Mouse (Mus musculus) CH12.LX (cell line): ENCODE measurements around the gene Dnajb1. TPM values are rescaled to one million over a fixed set of nuclear protein-coding genes. Genes with fewer than 3 reads are reported as not detected.
A peak's percentile ranks its signal among the peaks of the same experiment; 100 is the strongest.

Source experiments
- DNase-seq: peaks from one replicate; pipeline ENCODE4 v3.0.0-alpha.2; 2013; ENCODE audit errors: extremely low read depth
- H3K27ac ChIP-seq: 2 replicates; pipeline ENCODE4 v1.5.1; 2012; ENCODE audit warnings: low read depth, mild to moderate bottlenecking, control low read depth, moderate library complexity; ENCODE audit not compliant: insufficient read depth
- H3K27me3 ChIP-seq: replicated peaks from 2 replicates; pipeline ENCODE3; 2012; ENCODE audit warnings: inconsistent platforms
- H3K36me3 ChIP-seq, 2 experiments: replicated peaks in 1 of 2; 2 replicates each; pipeline versions ENCODE3 to v1.6.1; 2012; ENCODE audit warnings: inconsistent platforms in 1 of 2, low read length in 1 of 2, mild to moderate bottlenecking in 1 of 2, mixed read lengths in 1 of 2, moderate library complexity in 1 of 2; ENCODE audit not compliant: control insufficient read depth in 1 of 2, insufficient read depth in 1 of 2
- H3K4me1 ChIP-seq, 2 experiments: 2 replicates each; pipeline ENCODE4 v1.6.1; 2012; ENCODE audit warnings: inconsistent platforms in 1 of 2, moderate library complexity in 1 of 2; ENCODE audit not compliant: insufficient read depth in 2 of 2, control insufficient read depth in 1 of 2
- H3K4me2 ChIP-seq: 2 replicates; pipeline ENCODE4 v1.6.1; 2012; ENCODE audit warnings: low read depth, mild to moderate bottlenecking, control low read depth; ENCODE audit not compliant: poor library complexity, insufficient read depth, severe bottlenecking
- H3K4me3 ChIP-seq, 3 experiments: fragments of 150-350 bp in 1 of 3; sonication (generic) in 1 of 3; replicated peaks in 1 of 3; 2 replicates each; pipeline versions ENCODE3 to v1.5.1; 2011 to 2012; ENCODE audit warnings: low read depth in 2 of 3, low read length in 2 of 3, mild to moderate bottlenecking in 2 of 3, moderate library complexity in 2 of 3, control low read depth in 1 of 3, improper control_type of control experiment in 1 of 3, inconsistent platforms in 1 of 3, mixed read lengths in 1 of 3; ENCODE audit not compliant: poor library complexity in 1 of 3
- H3K79me2 ChIP-seq: replicated peaks from 2 replicates; pipeline ENCODE4 v1.6.1; 2012; ENCODE audit warnings: mild to moderate bottlenecking, moderate library complexity; ENCODE audit not compliant: control insufficient read depth, poor library complexity, insufficient read depth, severe bottlenecking; ENCODE audit errors: extremely low read depth
- H3K9ac ChIP-seq: 2 replicates; pipeline ENCODE4 v1.6.1; 2012; ENCODE audit warnings: low read depth, mild to moderate bottlenecking, control low read depth, moderate library complexity; ENCODE audit not compliant: insufficient read depth
- H3K9me3 ChIP-seq: replicated peaks from 2 replicates; pipeline ENCODE3; 2012; ENCODE audit warnings: low read length, inconsistent platforms, mixed read lengths
- BHLHE40 ChIP-seq: IDR thresholded peaks from 2 replicates; pipeline ENCODE4 v1.6.1; 2011; ENCODE audit warnings: mild to moderate bottlenecking, low read depth, low read length, improper control_type of control experiment
- CHD1 ChIP-seq: IDR thresholded peaks from 2 replicates; pipeline ENCODE4 v1.6.1; 2012; ENCODE audit warnings: low read depth, low read length, improper control_type of control experiment, inconsistent platforms
- CHD2 ChIP-seq: IDR thresholded peaks from 2 replicates; pipeline ENCODE4 v1.6.1; 2011; ENCODE audit warnings: low read length, improper control_type of control experiment
- CTCF ChIP-seq, 2 experiments: IDR thresholded peaks in 1 of 2; conservative IDR thresholded peaks in 1 of 2; 2 replicates each; pipeline ENCODE4 v1.5.1; 2011 to 2012; ENCODE audit warnings: low read depth in 2 of 2, low read length in 2 of 2, improper control_type of control experiment in 1 of 2, inconsistent platforms in 1 of 2, mild to moderate bottlenecking in 1 of 2, moderate library complexity in 1 of 2
- E2F4 ChIP-seq: IDR thresholded peaks from 2 replicates; pipeline ENCODE4 v1.6.1; 2011; ENCODE audit warnings: low read depth, low read length, improper control_type of control experiment; ENCODE audit not compliant: insufficient replicate concordance
- EP300 ChIP-seq: IDR thresholded peaks from 2 replicates; pipeline ENCODE4 v1.6.1; 2011; ENCODE audit warnings: low read length, improper control_type of control experiment
- ETS1 ChIP-seq: conservative IDR thresholded peaks from 2 replicates; pipeline ENCODE4 v1.6.1; 2012; ENCODE audit warnings: low read depth, mild to moderate bottlenecking, inconsistent platforms, low read length, improper control_type of control experiment, moderate library complexity
- JUN ChIP-seq: IDR thresholded peaks from 2 replicates; pipeline ENCODE4 v1.6.1; 2011; ENCODE audit warnings: low read depth, mild to moderate bottlenecking, low read length, improper control_type of control experiment, moderate library complexity; ENCODE audit not compliant: insufficient read depth
- JUND ChIP-seq: conservative IDR thresholded peaks from 2 replicates; pipeline ENCODE4 v1.6.1; 2011; ENCODE audit warnings: low read depth, low read length, improper control_type of control experiment
- MAFK ChIP-seq: IDR thresholded peaks from 2 replicates; pipeline ENCODE4 v1.6.1; 2011; ENCODE audit warnings: low read length, improper control_type of control experiment; ENCODE audit not compliant: insufficient replicate concordance
- MAZ ChIP-seq: IDR thresholded peaks from 2 replicates; pipeline ENCODE4 v1.6.1; 2012; ENCODE audit warnings: low read depth, mild to moderate bottlenecking, inconsistent platforms, low read length, improper control_type of control experiment, moderate library complexity
- MXI1 ChIP-seq: IDR thresholded peaks from 2 replicates; pipeline ENCODE4 v1.6.1; 2011; ENCODE audit warnings: mild to moderate bottlenecking, low read depth, low read length, improper control_type of control experiment
- NRF1 ChIP-seq: IDR thresholded peaks from 2 replicates; pipeline ENCODE4 v1.6.1; 2014; ENCODE audit warnings: low read depth, mild to moderate bottlenecking, inconsistent platforms, low read length, improper control_type of control experiment, moderate library complexity
- POLR2A ChIP-seq: IDR thresholded peaks from 2 replicates; pipeline ENCODE4 v1.6.1; 2011; ENCODE audit warnings: low read depth, mild to moderate bottlenecking, improper control_type of control experiment, low read length
- POLR2AphosphoS2 ChIP-seq: IDR thresholded peaks from 2 replicates; pipeline ENCODE4 v1.6.1; 2011; ENCODE audit warnings: low read depth, low read length, improper control_type of control experiment
- RAD21 ChIP-seq: IDR thresholded peaks from 2 replicates; pipeline ENCODE4 v1.6.1; 2011; ENCODE audit warnings: low read depth, mild to moderate bottlenecking, low read length, improper control_type of control experiment, moderate library complexity
- TBP ChIP-seq: conservative IDR thresholded peaks from 2 replicates; pipeline ENCODE4 v1.6.1; 2011; ENCODE audit warnings: low read depth, low read length, improper control_type of control experiment
- TCF12 ChIP-seq: IDR thresholded peaks from 2 replicates; pipeline ENCODE4 v1.6.1; 2014; ENCODE audit warnings: low read depth, mild to moderate bottlenecking, inconsistent platforms, low read length, improper control_type of control experiment
- UBTF ChIP-seq: IDR thresholded peaks from 2 replicates; pipeline ENCODE4 v1.6.1; 2012; ENCODE audit warnings: low read depth, mild to moderate bottlenecking, inconsistent platforms, low read length, improper control_type of control experiment, moderate library complexity
- USF2 ChIP-seq: conservative IDR thresholded peaks from 2 replicates; pipeline ENCODE4 v1.6.1; 2011; ENCODE audit warnings: low read depth, low read length, improper control_type of control experiment
- ZC3H11A ChIP-seq: IDR thresholded peaks from 2 replicates; pipeline ENCODE4 v1.6.1; 2012; ENCODE audit warnings: low read depth, mild to moderate bottlenecking, inconsistent platforms, low read length, improper control_type of control experiment
- dilution Hi-C: fragments of 300-500 bp; cut with MboI; formaldehyde crosslinking; loops from 2 replicates; pipeline ENCODE4 v1.14.3; 2020; ENCODE audit warnings: low sequenced_read_pairs; ENCODE audit not compliant: extremely low pct_unique_long_range_greater_than_20kb, extremely low pct_ligation_motif_present
- in situ Hi-C: fragments of 300-500 bp; cut with MboI; formaldehyde crosslinking; loops from 3 replicates; pipeline ENCODE4 v1.14.3; 2019; ENCODE audit warnings: low sequenced_read_pairs, low pct_ligation_motif_present, low pct_unique_long_range_greater_than_20kb, mixed read lengths
- polyA plus RNA-seq: library from polyadenylated mRNA; unstranded; fragments of >175 nt; gene quantifications from 2 replicates; pipeline ENCODE4 v1.2.1, GENCODE M21; 2012; ENCODE audit warnings: low read depth; ENCODE audit not compliant: insufficient read length
- total RNA-seq, 2 experiments: library from RNA; depleted of rRNA; stranded (reverse); fragments of 300-350 nt in 1 of 2; fragments of >200 nt in 1 of 2; gene quantifications; 2 replicates each; pipeline ENCODE4 v1.2.3; 2012 to 2014

Gene Dnajb1
- total and polyA plus RNA-seq, 3 experiments = 24.9 to 30.9 (median 30.7) TPM

DNA sequence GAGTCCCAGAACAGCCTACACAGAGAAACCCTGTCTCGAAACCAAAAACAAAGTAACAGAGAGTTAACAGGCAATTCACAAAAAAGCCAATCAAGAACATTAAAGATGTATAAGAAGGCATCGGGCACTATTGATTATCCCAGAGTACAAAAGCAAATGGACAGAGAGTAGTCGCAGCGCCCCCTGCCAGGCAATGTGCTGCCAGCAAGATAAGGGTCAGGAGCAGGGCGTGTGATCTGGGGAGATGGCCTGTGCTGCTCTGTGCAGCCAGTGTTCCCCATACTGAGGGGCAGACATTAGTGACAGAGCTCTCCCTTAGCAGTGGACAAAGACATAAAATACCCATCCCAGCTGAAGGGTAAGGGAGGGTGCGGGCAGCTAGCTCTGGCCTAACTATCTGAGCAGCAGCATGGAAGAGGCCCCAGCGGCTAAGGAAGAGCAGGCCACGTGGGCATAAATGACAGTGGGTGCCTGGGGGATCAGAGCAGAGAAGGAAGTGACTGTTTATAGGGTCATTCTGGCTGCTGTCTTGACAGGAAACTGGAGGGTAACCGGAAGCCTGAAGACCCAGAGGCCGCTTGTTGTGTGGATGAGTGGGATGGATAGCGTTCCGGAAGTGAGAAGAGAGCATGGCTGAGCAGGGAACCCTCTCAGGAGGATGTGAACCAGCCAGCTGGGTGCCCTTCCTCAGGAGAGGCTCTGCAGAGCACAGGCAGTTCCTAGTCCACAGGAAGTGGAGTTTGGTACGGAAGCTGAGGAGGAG lies 48.7 kb downstream of the Dnajb1 start:
- no peak overlapping the region for H3K9ac ChIP-seq
- no peak overlapping the region for H3K27ac ChIP-seq
- no peaks in the 10 kb centered on the region for H3K27me3 ChIP-seq

DNA sequence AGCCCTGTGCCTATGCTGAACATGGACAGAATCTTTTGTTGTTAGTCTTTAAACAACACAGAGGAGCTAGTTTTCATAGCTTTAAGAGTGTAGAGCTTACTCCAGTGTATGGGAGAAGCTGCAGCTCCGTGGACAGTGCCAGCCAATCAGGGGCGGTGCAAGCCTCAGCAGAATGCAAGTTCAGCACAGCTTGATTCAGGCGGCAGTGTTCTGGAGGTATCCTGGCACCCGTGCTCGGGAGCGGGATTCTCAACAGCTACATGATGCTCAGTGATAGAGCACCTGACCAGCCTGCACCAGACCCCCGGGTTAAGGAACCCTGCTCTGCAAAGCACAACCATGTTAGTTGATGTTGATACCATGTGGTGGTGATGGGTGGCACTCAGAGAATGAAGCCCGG lies 52.6 kb downstream of the Dnajb1 start:
- Histone ChIP-seq H3K9me3 (no peaks in the 10 kb centered on the region), H3K79me2 (no peaks in the 10 kb centered on the region), H3K9ac (no peak overlapping the region), H3K27me3 (no peaks in the 10 kb centered on the region), H3K36me3 (peaks cover 0 to 32% of the 10 kb centered on the region in 2 experiments), H3K4me1 (peaks cover 5 to 21% of the 10 kb centered on the region in 2 experiments), H3K4me2 (no peak overlapping the region), H3K4me3 (no peak overlapping the region), H3K27ac (no peak overlapping the region)
- in situ Hi-C loops = no loop called here
- DNase-seq = no peak
- dilution Hi-C loops = no loop called here
- TF ChIP-seq JUN (no peak), BHLHE40 (no peak), POLR2AphosphoS2 (no peak), TBP (no peak), ZC3H11A (no peak), MXI1 (no peak), TCF12 (no peak), USF2 (no peak), NRF1 (no peak), UBTF (no peak), E2F4 (no peak), CHD2 (no peak), CHD1 (no peak), MAFK (no peak), EP300 (no peak), POLR2A (no peak), RAD21 (no peak), JUND (no peak)

More for the DNA sequence above, 48.7 kb downstream of the Dnajb1 start:
- H3K9me3 ChIP-seq = peaks cover 2% of the 10 kb centered on the region
- no peak overlapping the region for H3K4me3 ChIP-seq
- H3K4me2 ChIP-seq = no peak overlapping the region
- no peak for DNase-seq
- no peaks in the 10 kb centered on the region for H3K79me2 ChIP-seq
- dilution Hi-C loops = no loop called here
- no peak for TF ChIP-seq ETS1
- TF ChIP-seq E2F4 = no peak
- TF ChIP-seq JUND = no peak
- peak; percentile 13 to 44; a peak in 3 of 4 replicates for TF ChIP-seq CTCF (conservative IDR thresholded peaks at IDR 0.05 in 1 of 2, IDR thresholded peaks at IDR 0.05 in 1 of 2; ENCODE audit: low read depth in 2 of 2, low read length in 2 of 2)
- no peak for TF ChIP-seq EP300
- no peak for TF ChIP-seq MAZ
- peaks cover 2 to 34% of the 10 kb centered on the region in 2 experiments; a peak in 3 of 4 replicates for H3K4me1 ChIP-seq
- H3K36me3 ChIP-seq = peaks cover 0 to 14% of the 10 kb centered on the region in 2 experiments
- in situ Hi-C loops = no loop called here
